10 mouse cellular contexts compared by ENCODE assay signal in genomic region chr10:81550257-81550656, GRCm38 (mm10). TPM values are rescaled to one million over a fixed set of nuclear protein-coding genes. Genes with fewer than 3 reads are reported as not detected.
DNase-seq lines count a peak whose midpoint lies in the region; ATAC-seq and TF ChIP-seq lines count a peak whose summit lies in the region.
"Had no signal": no experiment of that assay in that cellular context is flagged by ENCODE, and none has a peak within 500 bp of the region (broad histone marks: within the 10 kb centered on the region; RNA-seq: fewer than 3 reads in every experiment).

No protein-coding gene starts in this region.

- no peaks in the 10 kb centered on the region for H3K27me3 ChIP-seq in hindbrain, embryonic 14.5 days (ENCODE audit: control insufficient read depth, insufficient read depth, low read length)
- H3K27me3 ChIP-seq in hindbrain, embryonic 13.5 days: 0 out of 2 replicates have a peak, but pooled peaks cover 3% of the 10 kb centered on the region
- H3K27me3 ChIP-seq in heart, postnatal 0 days (ENCODE audit: control insufficient read depth, insufficient read depth, low read length): no peaks in the 10 kb centered on the region
- H3K27me3 ChIP-seq: embryonic facial prominence, embryonic 15.5 days had no signal

- TF ChIP-seq POLR2A in bone marrow macrophage, adult 2 months (IDR thresholded peaks at IDR 0.05; ENCODE audit: borderline replicate concordance, low read depth, low read length): no peak
- TF ChIP-seq POLR2A in lung, adult 2 months (IDR thresholded peaks at IDR 0.05; ENCODE audit: borderline replicate concordance, extremely low read depth, low read depth, low read length): no peak

- no peaks in the 10 kb centered on the region for H3K9me3 ChIP-seq in hindbrain, embryonic 14.5 days (ENCODE audit: control insufficient read depth, low read length)
- no peaks in the 10 kb centered on the region for H3K9me3 ChIP-seq in hindbrain, embryonic 13.5 days
- H3K9me3 ChIP-seq in heart, postnatal 0 days (replicated peaks; ENCODE audit: control insufficient read depth, low read length): no peaks in the 10 kb centered on the region
- H3K9me3 ChIP-seq: embryonic facial prominence, embryonic 15.5 days had no signal

- H3K4me1 ChIP-seq in hindbrain, embryonic 14.5 days (replicated peaks; ENCODE audit: control insufficient read depth, insufficient read depth, low read length): no peaks in the 10 kb centered on the region
- peaks cover 3% of the 10 kb centered on the region; the same call in 1 of the 2 replicates for H3K4me1 ChIP-seq in hindbrain, embryonic 13.5 days (replicated peaks)
- no peaks in the 10 kb centered on the region for H3K4me1 ChIP-seq in bone marrow macrophage, adult 2 months (ENCODE audit: control insufficient read depth, insufficient read depth, low read length)
- peaks cover 2% of the 10 kb centered on the region; the same call in 1 of the 2 replicates for H3K4me1 ChIP-seq in heart, postnatal 0 days (ENCODE audit: control insufficient read depth, insufficient read depth)
- peaks cover 7% of the 10 kb centered on the region; the same call in 1 of the 2 replicates for H3K4me1 ChIP-seq in lung, adult 2 months (ENCODE audit: control insufficient read depth, insufficient read depth, low read length)

- H3K4me3 ChIP-seq in hindbrain, embryonic 14.5 days (replicated peaks; ENCODE audit: low read length): no peak overlapping the region
- H3K4me3 ChIP-seq in hindbrain, embryonic 13.5 days: no peak overlapping the region
- H3K4me3 ChIP-seq in bone marrow macrophage, adult 2 months (ENCODE audit: insufficient read depth, low read length): no peak overlapping the region
- no peak overlapping the region for H3K4me3 ChIP-seq in heart, postnatal 0 days (ENCODE audit: low read depth, low read length)
- no peak overlapping the region for H3K4me3 ChIP-seq in lung, adult 2 months (replicated peaks; ENCODE audit: extremely low read depth, low read depth, low read length)
- H3K4me3 ChIP-seq: embryonic facial prominence, embryonic 15.5 days had no signal

- intact Hi-C loops in left cerebral cortex, postnatal 36 days (cut with DNase I): loop anchor here (5.0 kb wide), 1 partner anchor 33 kb away; no protein-coding TSS in a partner anchor

- peak; percentile 47 for DNase-seq in hindbrain, embryonic 14.5 days (ENCODE audit: low spot score)
- DNase-seq in CD8-positive naive resting alpha-beta T cell, adult 2 months (ENCODE audit: low read depth in 2 of 2, low spot score in 2 of 2): peak; percentile 70 to 80
- peak; percentile 36 for DNase-seq in heart, postnatal 0 days (ENCODE audit: low spot score)
- DNase-seq in lung, adult 2 months: peak; percentile 47
- DNase-seq in spleen, postnatal 4 days (ENCODE audit: low spot score in 2 of 2): peak; percentile 80 to 92
- no peak for DNase-seq in left cerebral cortex, postnatal 36 days (ENCODE audit: low spot score in 2 of 2)

- H3K36me3 ChIP-seq in hindbrain, embryonic 14.5 days (replicated peaks; ENCODE audit: control insufficient read depth, insufficient read depth): no peaks in the 10 kb centered on the region
- no peaks in the 10 kb centered on the region for H3K36me3 ChIP-seq in hindbrain, embryonic 13.5 days
- H3K36me3 ChIP-seq in heart, postnatal 0 days (replicated peaks; ENCODE audit: control insufficient read depth, insufficient read depth, low read length): no peaks in the 10 kb centered on the region
- H3K36me3 ChIP-seq: embryonic facial prominence, embryonic 15.5 days had no signal

- no peak for ATAC-seq in hindbrain, embryonic 14.5 days (ENCODE audit: low FRiP score)
- ATAC-seq in hindbrain, embryonic 13.5 days (ENCODE audit: low FRiP score): no peak
- ATAC-seq in heart, postnatal 0 days (ENCODE audit: insufficient read depth, low read depth): no peak

- H3K27ac ChIP-seq in hindbrain, embryonic 14.5 days: no peak overlapping the region
- no peak overlapping the region for H3K27ac ChIP-seq in hindbrain, embryonic 13.5 days
- no peak overlapping the region for H3K27ac ChIP-seq in bone marrow macrophage, adult 2 months (ENCODE audit: insufficient read depth, low read depth, low read length)
- no peak overlapping the region for H3K27ac ChIP-seq in heart, postnatal 0 days (ENCODE audit: low read depth)
- H3K27ac ChIP-seq: embryonic facial prominence, embryonic 15.5 days; macrophage had no signal

- WGBS in hindbrain, embryonic 14.5 days: 15% methylated on average over 7 of the region's 7 CpGs
- 12% methylated on average over 7 of the region's 7 CpGs for WGBS in hindbrain, embryonic 13.5 days
- 16% methylated on average over 7 of the region's 7 CpGs for WGBS in heart, postnatal 0 days
- WGBS in lung, adult 2 months: 11% methylated on average over 7 of the region's 7 CpGs

- no peak overlapping the region for H3K4me2 ChIP-seq in hindbrain, embryonic 14.5 days (replicated peaks)
- H3K4me2 ChIP-seq in hindbrain, embryonic 13.5 days: no peak overlapping the region
- no peak overlapping the region for H3K4me2 ChIP-seq in heart, postnatal 0 days (ENCODE audit: low read depth, low read length)
- H3K4me2 ChIP-seq: embryonic facial prominence, embryonic 15.5 days had no signal

- no peak overlapping the region for H3K9ac ChIP-seq in hindbrain, embryonic 14.5 days
- H3K9ac ChIP-seq in hindbrain, embryonic 13.5 days: no peak overlapping the region
- H3K9ac ChIP-seq in heart, postnatal 0 days (replicated peaks; ENCODE audit: low read depth, low read length): no peak overlapping the region
- H3K9ac ChIP-seq: embryonic facial prominence, embryonic 15.5 days had no signal

- TF ChIP-seq CTCF in bone marrow macrophage, adult 2 months (IDR thresholded peaks at IDR 0.05; ENCODE audit: low read depth, low read length): peak; percentile 48; the same call in 1 of the 2 replicates
- TF ChIP-seq CTCF in heart, postnatal 0 days (IDR thresholded peaks at IDR 0.05; ENCODE audit: low read depth): peak; percentile 68
- peak; percentile 87 for TF ChIP-seq CTCF in lung, adult 2 months (IDR thresholded peaks at IDR 0.05; ENCODE audit: insufficient read depth, low read length)

- TF ChIP-seq EP300 in heart, postnatal 0 days (IDR thresholded peaks at IDR 0.05; ENCODE audit: low read depth): no peak

RNA-seq across cellular contexts. Expression of gene Gna11, which starts 5.3 kb away (rescaled TPM):
- 87.5 and 95.5 TPM in 2 replicates for polyA plus RNA-seq in hindbrain, embryonic 14.5 days (2014; fragmentation: Nextera tagmentation; extraction: Ambion mirVana)
- polyA plus RNA-seq in hindbrain, embryonic 13.5 days (2015; fragmentation: Nextera tagmentation; extraction: Ambion mirVana): 79.8 and 82.4 TPM in 2 replicates
- polyA plus RNA-seq in bone marrow macrophage, adult 2 months (2012; ENCODE audit: insufficient read depth, insufficient read length, missing spikeins): 10.1 and 10.5 TPM in 2 replicates
- total RNA-seq in heart, postnatal 0 days (2014; rRNA removed; ENCODE audit: low replicate concordance): 68.2 and 83.9 TPM in 2 replicates
- polyA plus RNA-seq in heart, postnatal 0 days (2015; fragmentation: Nextera tagmentation; extraction: Ambion mirVana): 50.1 and 52.4 TPM in 2 replicates
- 114 and 117 TPM in 2 replicates for polyA plus RNA-seq in lung, adult 2 months (2012; rRNA removed)
- 100 to 1,000 TPM; 103 to 115 TPM for total RNA-seq in left cerebral cortex, postnatal 36 days (2021)

RNA-seq across cellular contexts. Expression of gene Aes, which starts 9.0 kb away (rescaled TPM):
- 524 and 550 TPM in 2 replicates for polyA plus RNA-seq in hindbrain, embryonic 14.5 days (2014; fragmentation: Nextera tagmentation; extraction: Ambion mirVana)
- 545 and 558 TPM in 2 replicates for polyA plus RNA-seq in hindbrain, embryonic 13.5 days (2015; fragmentation: Nextera tagmentation; extraction: Ambion mirVana)
- polyA plus RNA-seq in bone marrow macrophage, adult 2 months (2012; ENCODE audit: insufficient read depth, insufficient read length, missing spikeins): 478 and 551 TPM in 2 replicates
- total RNA-seq in heart, postnatal 0 days (2014; rRNA removed; ENCODE audit: low replicate concordance): 851 and 870 TPM in 2 replicates
- polyA plus RNA-seq in heart, postnatal 0 days (2015; fragmentation: Nextera tagmentation; extraction: Ambion mirVana): 765 and 767 TPM in 2 replicates
- polyA plus RNA-seq in lung, adult 2 months (2012; rRNA removed): 1,275 and 1,423 TPM in 2 replicates
- total RNA-seq in left cerebral cortex, postnatal 36 days (2021): 100 to 1,000 TPM; 652 to 731 TPM

RNA-seq across cellular contexts. Expression of gene Tle2, which starts 24.1 kb away (rescaled TPM):
- 24.5 and 29.7 TPM in 2 replicates for polyA plus RNA-seq in hindbrain, embryonic 14.5 days (2014; fragmentation: Nextera tagmentation; extraction: Ambion mirVana)
- polyA plus RNA-seq in hindbrain, embryonic 13.5 days (2015; fragmentation: Nextera tagmentation; extraction: Ambion mirVana): 27.7 and 28.9 TPM in 2 replicates
- 17.9 and 24.5 TPM in 2 replicates for polyA plus RNA-seq in bone marrow macrophage, adult 2 months (2012; ENCODE audit: insufficient read depth, insufficient read length, missing spikeins)
- total RNA-seq in heart, postnatal 0 days (2014; rRNA removed; ENCODE audit: low replicate concordance): 6.8 and 10.4 TPM in 2 replicates
- polyA plus RNA-seq in heart, postnatal 0 days (2015; fragmentation: Nextera tagmentation; extraction: Ambion mirVana): 11.1 and 11.9 TPM in 2 replicates
- polyA plus RNA-seq in lung, adult 2 months (2012; rRNA removed): 164 and 218 TPM in 2 replicates
- total RNA-seq in left cerebral cortex, postnatal 36 days (2021): 10 to 100 TPM; 23.7 to 37.6 TPM

RNA-seq across cellular contexts. Expression of gene Gna15, which starts 26.2 kb away (rescaled TPM):
- 1.1 and 1.2 TPM in 2 replicates for polyA plus RNA-seq in hindbrain, embryonic 14.5 days (2014; fragmentation: Nextera tagmentation; extraction: Ambion mirVana)
- 1.2 and 1.7 TPM in 2 replicates for polyA plus RNA-seq in hindbrain, embryonic 13.5 days (2015; fragmentation: Nextera tagmentation; extraction: Ambion mirVana)
- 23.5 and 24.2 TPM in 2 replicates for polyA plus RNA-seq in bone marrow macrophage, adult 2 months (2012; ENCODE audit: insufficient read depth, insufficient read length, missing spikeins)
- 0.35 TPM in 1 of 2 replicates, not detected in the other for total RNA-seq in heart, postnatal 0 days (2014; rRNA removed; ENCODE audit: low replicate concordance)
- polyA plus RNA-seq in heart, postnatal 0 days (2015; fragmentation: Nextera tagmentation; extraction: Ambion mirVana): 0.59 and 0.63 TPM in 2 replicates
- polyA plus RNA-seq in lung, adult 2 months (2012; rRNA removed): 8.5 and 9.5 TPM in 2 replicates
- total RNA-seq in left cerebral cortex, postnatal 36 days (2021): 1 to 10 TPM; 2.3 to 3.1 TPM

RNA-seq across cellular contexts. Expression of gene S1pr4, which starts 50.3 kb away (rescaled TPM):
- 0.70 and 0.81 TPM in 2 replicates for polyA plus RNA-seq in hindbrain, embryonic 14.5 days (2014; fragmentation: Nextera tagmentation; extraction: Ambion mirVana)
- polyA plus RNA-seq in hindbrain, embryonic 13.5 days (2015; fragmentation: Nextera tagmentation; extraction: Ambion mirVana): 0.93 and 0.95 TPM in 2 replicates
- polyA plus RNA-seq in bone marrow macrophage, adult 2 months (2012; ENCODE audit: insufficient read depth, insufficient read length, missing spikeins): 0.46 TPM in 1 of 2 replicates, not detected in the other
- 0.66 TPM in 1 of 2 replicates, not detected in the other for total RNA-seq in heart, postnatal 0 days (2014; rRNA removed; ENCODE audit: low replicate concordance)
- 0.34 and 0.43 TPM in 2 replicates for polyA plus RNA-seq in heart, postnatal 0 days (2015; fragmentation: Nextera tagmentation; extraction: Ambion mirVana)
- 40.3 and 47.5 TPM in 2 replicates for polyA plus RNA-seq in lung, adult 2 months (2012; rRNA removed)
- total RNA-seq in left cerebral cortex, postnatal 36 days (2021): under 1 TPM; 0.43 to 0.52 TPM

Comparison
In these comparisons a context has a peak if more than half of its experiments do, and no peak if none do; other contexts are left out.
1. DNase-seq: peak in hindbrain, embryonic 14.5 days (single experiment), CD8-positive naive resting alpha-beta T cell, adult 2 months (2 of 2), heart, postnatal 0 days (single experiment), lung, adult 2 months (single experiment) and spleen, postnatal 4 days (2 of 2); none in left cerebral cortex, postnatal 36 days (0 of 2).
2. Peak in every context shown above with its lines, with median percentiles within 50 percentile points of each other: CTCF ChIP-seq.